In the genomic region with DNA sequence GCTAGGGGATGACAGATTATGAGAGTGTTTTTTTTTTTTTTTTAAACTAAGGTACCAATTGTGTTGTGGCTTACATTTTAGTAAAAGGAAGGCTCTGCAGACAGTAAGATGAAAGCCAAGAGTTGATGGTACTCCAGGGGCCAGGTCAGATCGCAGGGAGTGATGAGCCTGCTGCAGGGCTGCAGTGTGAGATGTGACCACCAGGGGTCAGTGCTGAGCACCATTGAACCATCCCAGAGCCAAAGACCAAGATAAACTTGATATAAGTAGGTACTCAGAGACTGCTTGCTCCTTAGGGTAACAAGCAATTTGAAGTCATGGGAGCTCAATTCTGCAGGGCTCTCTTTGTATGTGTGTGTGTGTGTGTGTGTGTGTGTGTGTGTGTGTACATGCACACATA, we compare ENCODE assay signal across 9 mouse cellular contexts. TPM values are rescaled to one million over a fixed set of nuclear protein-coding genes. Genes with fewer than 3 reads are reported as not detected.
DNase-seq lines count a peak whose midpoint lies in the region; ATAC-seq and TF ChIP-seq lines count a peak whose summit lies in the region.
"Had no signal": no experiment of that assay in that cellular context is flagged by ENCODE, and none has a peak within 500 bp of the region (broad histone marks: within the 10 kb centered on the region; RNA-seq: fewer than 3 reads in every experiment).

No protein-coding gene starts in this region.

- no peak for ATAC-seq in midbrain, postnatal 0 days (ENCODE audit: low FRiP score)

- H3K79me2 ChIP-seq in C2C12 (ENCODE audit: control insufficient read depth, insufficient read depth): no peaks in the 10 kb centered on the region

- no peaks in the 10 kb centered on the region for H3K36me3 ChIP-seq in C2C12 (ENCODE audit: control insufficient read depth, insufficient read depth)
- no peaks in the 10 kb centered on the region for H3K36me3 ChIP-seq in embryonic facial prominence, embryonic 10.5 days (replicated peaks)
- no peaks in the 10 kb centered on the region for H3K36me3 ChIP-seq in midbrain, postnatal 0 days (ENCODE audit: insufficient read depth, low read length)
- H3K36me3 ChIP-seq: embryonic facial prominence, embryonic 15.5 days had no signal

- no peak overlapping the region for H3ac ChIP-seq in C2C12 (ENCODE audit: control insufficient read depth, insufficient read length, low read depth)

- H3K27me3 ChIP-seq in C2C12 (ENCODE audit: control insufficient read depth, insufficient read depth, insufficient read length): no peaks in the 10 kb centered on the region
- H3K27me3 ChIP-seq in embryonic facial prominence, embryonic 10.5 days (replicated peaks; ENCODE audit: low read depth, poor library complexity, severe bottlenecking): no peaks in the 10 kb centered on the region
- no peaks in the 10 kb centered on the region for H3K27me3 ChIP-seq in midbrain, postnatal 0 days (ENCODE audit: insufficient read depth, low read length)
- H3K27me3 ChIP-seq: embryonic facial prominence, embryonic 15.5 days had no signal

- 54% methylated on average over 1 of the region's 1 CpGs for WGBS in embryonic facial prominence, embryonic 10.5 days
- WGBS in midbrain, postnatal 0 days: 30% methylated on average over 1 of the region's 1 CpGs

- no peak overlapping the region for H3K27ac ChIP-seq in embryonic facial prominence, embryonic 10.5 days (replicated peaks)
- H3K27ac ChIP-seq in midbrain, postnatal 0 days (ENCODE audit: low read depth, low read length): no peak overlapping the region
- H3K27ac ChIP-seq: embryonic facial prominence, embryonic 15.5 days had no signal

- H3K4me2 ChIP-seq in midbrain, postnatal 0 days (ENCODE audit: low read depth, low read length, poor library complexity, severe bottlenecking): no peak overlapping the region
- H3K4me2 ChIP-seq: embryonic facial prominence, embryonic 15.5 days had no signal

- no peak overlapping the region for H3K4me3 ChIP-seq in C2C12 (ENCODE audit: insufficient read depth, poor library complexity, severe bottlenecking)
- H3K4me3 ChIP-seq in embryonic facial prominence, embryonic 10.5 days: no peak overlapping the region
- H3K4me3 ChIP-seq in midbrain, postnatal 0 days (ENCODE audit: low read depth, low read length): no peak overlapping the region
- H3K4me3 ChIP-seq: embryonic facial prominence, embryonic 15.5 days had no signal

- no peaks in the 10 kb centered on the region for H3K4me1 ChIP-seq in embryonic facial prominence, embryonic 10.5 days
- H3K4me1 ChIP-seq in midbrain, postnatal 0 days (ENCODE audit: insufficient read depth, low read length): no peaks in the 10 kb centered on the region
- H3K4me1 ChIP-seq: embryonic facial prominence, embryonic 15.5 days had no signal

- peak; percentile 46 for DNase-seq in heart, postnatal 4 days
- no peak for DNase-seq in heart, postnatal 25 days (ENCODE audit: low spot score)
- DNase-seq in adrenal gland, postnatal 25 days: peak; percentile 60
- peak; percentile 66 for DNase-seq in embryonic facial prominence, embryonic 10.5 days (ENCODE audit: low spot score)
- DNase-seq in layer of hippocampus, postnatal 10 days (ENCODE audit: low spot score in 2 of 2): peak; percentile 70 to 75
- peak; percentile 17 for DNase-seq in midbrain, postnatal 0 days (ENCODE audit: low spot score)
- DNase-seq in MN1 (ENCODE audit: low spot score): no peak

- peak; percentile 45 for TF ChIP-seq CTCF in C2C12 (IDR thresholded peaks at IDR 0.05; ENCODE audit: control insufficient read depth, insufficient read depth, insufficient read length)
- peak; percentile 88 for TF ChIP-seq CTCF in midbrain, postnatal 0 days (IDR thresholded peaks at IDR 0.05)

- no peak overlapping the region for H3K9ac ChIP-seq in midbrain, postnatal 0 days (replicated peaks; ENCODE audit: low read length, poor library complexity, severe bottlenecking)
- H3K9ac ChIP-seq: embryonic facial prominence, embryonic 15.5 days had no signal

- no peaks in the 10 kb centered on the region for H3K79me3 ChIP-seq in C2C12 (ENCODE audit: low read depth)

- 0 out of 2 replicates have a peak, but pooled peaks cover 6% of the 10 kb centered on the region for H3K9me3 ChIP-seq in embryonic facial prominence, embryonic 10.5 days
- no peaks in the 10 kb centered on the region for H3K9me3 ChIP-seq in midbrain, postnatal 0 days (ENCODE audit: low read length)
- H3K9me3 ChIP-seq: embryonic facial prominence, embryonic 15.5 days had no signal

- intact Hi-C loops in heart, postnatal 25 days (cut with DNase I): no loop called here

TF ChIP-seq in C2C12, 6 proteins besides CTCF, POLR2A, EP300 and RAD21:
- TF ChIP-seq MYOG (IDR thresholded peaks at IDR 0.05; ENCODE audit: control insufficient read depth, extremely low read depth, insufficient read length): no peak
- TF ChIP-seq CEBPB (IDR thresholded peaks at IDR 0.05; ENCODE audit: low read depth): no peak
- TF ChIP-seq MYOD1 (IDR thresholded peaks at IDR 0.05; ENCODE audit: control insufficient read depth, insufficient read length, low read depth): no peak
- no peak for TF ChIP-seq USF1 (IDR thresholded peaks at IDR 0.05; ENCODE audit: low read depth)
- no peak for TF ChIP-seq FOSL1 (IDR thresholded peaks at IDR 0.05; ENCODE audit: insufficient read depth, low read length, poor library complexity, severe bottlenecking)
- no peak for TF ChIP-seq MAX (IDR thresholded peaks at IDR 0.05)

RNA-seq across cellular contexts. Expression of a gene that starts 20.8 kb away (rescaled TPM):
- total RNA-seq in heart, postnatal 4 days (2021): not detected
- not detected for total RNA-seq in heart, postnatal 25 days (2021)
- polyA plus RNA-seq in C2C12 (2012; fragmentation: generic; extraction: Trizol): not detected
- total RNA-seq in adrenal gland, postnatal 25 days (2021): not detected in 2 replicates
- polyA plus RNA-seq in embryonic facial prominence, embryonic 10.5 days (2016; fragmentation: Nextera tagmentation; extraction: Ambion mirVana): not detected in 2 replicates
- 1 to 10 TPM; 1.0 to 2.1 TPM for total RNA-seq in layer of hippocampus, postnatal 10 days (2021)
- not detected in 2 replicates for total RNA-seq in midbrain, postnatal 0 days (2014; rRNA removed)
- 0.26 and 0.48 TPM in 2 replicates for polyA plus RNA-seq in midbrain, postnatal 0 days (2015; fragmentation: Nextera tagmentation; extraction: Ambion mirVana)
- polyA plus RNA-seq: embryonic facial prominence, embryonic 15.5 days had no signal

RNA-seq across cellular contexts. Expression of a gene that starts 35.9 kb away (rescaled TPM):
- not detected for total RNA-seq in heart, postnatal 4 days (2021)
- total RNA-seq in heart, postnatal 25 days (2021): under 1 TPM in 1 of 2 experiments, not detected in 1; 0.06 TPM
- polyA plus RNA-seq in C2C12 (2012; fragmentation: generic; extraction: Trizol): 0.02 TPM
- 49.2 and 56.7 TPM in 2 replicates for total RNA-seq in adrenal gland, postnatal 25 days (2021)
- polyA plus RNA-seq in embryonic facial prominence, embryonic 10.5 days (2016; fragmentation: Nextera tagmentation; extraction: Ambion mirVana): 0.27 and 0.89 TPM in 2 replicates
- 100 to 1,000 TPM; 141 to 152 TPM for total RNA-seq in layer of hippocampus, postnatal 10 days (2021)
- 49.2 and 50.2 TPM in 2 replicates for total RNA-seq in midbrain, postnatal 0 days (2014; rRNA removed)
- polyA plus RNA-seq in midbrain, postnatal 0 days (2015; fragmentation: Nextera tagmentation; extraction: Ambion mirVana): 43.7 and 46.4 TPM in 2 replicates

Comparison
In these comparisons a context has a peak if more than half of its experiments do, and no peak if none do; other contexts are left out.
1. DNase-seq: peak in heart, postnatal 4 days (single experiment), adrenal gland, postnatal 25 days (single experiment), embryonic facial prominence, embryonic 10.5 days (single experiment), layer of hippocampus, postnatal 10 days (2 of 2) and midbrain, postnatal 0 days (single experiment); none in heart, postnatal 25 days (single experiment) and MN1 (single experiment).
2. RNA of a gene that starts 35.9 kb away (total RNA-seq): 141 to 152 TPM in layer of hippocampus, postnatal 10 days, 49.2 to 56.7 TPM in adrenal gland, postnatal 25 days and 49.2 to 50.2 TPM in midbrain, postnatal 0 days; 0.06 TPM in heart, postnatal 25 days and not detected in heart, postnatal 4 days; every median in the first group is over 10 times any median in the second.